Comparison of ENCODE assay signal across 28 mouse cellular contexts in genomic region chr15:3488601-3489000, GRCm38 (mm10).
"Had no signal": no experiment of that assay in that cellular context is flagged by ENCODE, and none has a peak within 500 bp of the region (broad histone marks: within the 10 kb centered on the region; RNA-seq: fewer than 3 reads in every experiment).

No protein-coding gene starts in this region.

- H3K36me3 ChIP-seq: embryonic facial prominence, embryonic 10.5 days; embryonic facial prominence, embryonic 12.5 days; embryonic facial prominence, embryonic 13.5 days; embryonic facial prominence, embryonic 15.5 days; forebrain, embryonic 10.5 days; forebrain, embryonic 12.5 days; forebrain, embryonic 15.5 days had no signal

- H3K27me3 ChIP-seq: embryonic facial prominence, embryonic 12.5 days; embryonic facial prominence, embryonic 13.5 days; embryonic facial prominence, embryonic 15.5 days; forebrain, embryonic 12.5 days; forebrain, embryonic 13.5 days; forebrain, embryonic 15.5 days had no signal

- H3K9ac ChIP-seq: embryonic facial prominence, embryonic 12.5 days; embryonic facial prominence, embryonic 13.5 days; embryonic facial prominence, embryonic 15.5 days; forebrain, embryonic 12.5 days; forebrain, embryonic 13.5 days; forebrain, embryonic 15.5 days; forebrain, postnatal 0 days had no signal

- H3K27ac ChIP-seq: embryonic facial prominence, embryonic 10.5 days; embryonic facial prominence, embryonic 12.5 days; embryonic facial prominence, embryonic 13.5 days; embryonic facial prominence, embryonic 15.5 days; forebrain, embryonic 10.5 days; forebrain, embryonic 12.5 days; forebrain, embryonic 13.5 days; forebrain, embryonic 15.5 days; heart, adult 2 months had no signal

- H3K4me1 ChIP-seq: embryonic facial prominence, embryonic 10.5 days; embryonic facial prominence, embryonic 12.5 days; embryonic facial prominence, embryonic 13.5 days; embryonic facial prominence, embryonic 15.5 days; forebrain, embryonic 10.5 days; forebrain, embryonic 12.5 days; forebrain, embryonic 13.5 days; forebrain, embryonic 15.5 days had no signal

- H3K4me2 ChIP-seq: embryonic facial prominence, embryonic 12.5 days; embryonic facial prominence, embryonic 13.5 days; embryonic facial prominence, embryonic 15.5 days; forebrain, embryonic 12.5 days; forebrain, embryonic 13.5 days; forebrain, embryonic 15.5 days had no signal

- ATAC-seq: forebrain, embryonic 13.5 days; forebrain, embryonic 14.5 days; forebrain, embryonic 15.5 days; forebrain, embryonic 16.5 days; forebrain, postnatal 0 days had no signal

- H3K4me3 ChIP-seq: embryonic facial prominence, embryonic 10.5 days; embryonic facial prominence, embryonic 12.5 days; embryonic facial prominence, embryonic 13.5 days; embryonic facial prominence, embryonic 15.5 days; erythroblast, embryonic 14.5 days; forebrain, embryonic 10.5 days; forebrain, embryonic 12.5 days; forebrain, embryonic 13.5 days; forebrain, embryonic 15.5 days; heart, adult 2 months had no signal

- DNase-seq: cerebellum, adult 18-20 months; cerebellum, adult 2 months; cerebellum, adult 8-10 months; cerebellum, adult 9-10 months; cerebellum, adult 9-11 months; cerebellum, postnatal 10 days; cerebellum, postnatal 14 days; cerebellum, postnatal 25 days; cerebellum, postnatal 36 days; embryo, embryonic 11 days; forebrain, postnatal 0 days; gastrocnemius, postnatal 10 days; gastrocnemius, postnatal 14 days; gastrocnemius, postnatal 25 days; heart, adult 11 months; heart, adult 18-20 months; heart, adult 2 months had no signal

- H3K9me3 ChIP-seq: embryonic facial prominence, embryonic 10.5 days; embryonic facial prominence, embryonic 12.5 days; embryonic facial prominence, embryonic 13.5 days; embryonic facial prominence, embryonic 15.5 days; forebrain, embryonic 10.5 days; forebrain, embryonic 12.5 days; forebrain, embryonic 13.5 days; forebrain, embryonic 15.5 days had no signal
